ENCODE assay signal across 9 mouse cellular contexts in genomic region chr17:56509707-56510472, GRCm38 (mm10). TPM values are rescaled to one million over a fixed set of nuclear protein-coding genes. Genes with fewer than 3 reads are reported as not detected.
A peak's percentile ranks its signal among the peaks of the same experiment; 100 is the strongest.
DNase-seq lines count a peak whose midpoint lies in the region; ATAC-seq and TF ChIP-seq lines count a peak whose summit lies in the region.
"Had no signal": no experiment of that assay in that cellular context is flagged by ENCODE, and none has a peak within 500 bp of the region (broad histone marks: within the 10 kb centered on the region; RNA-seq: fewer than 3 reads in every experiment).

No protein-coding gene starts in this region.

- peak overlapping the region; percentile 21 for H3K4me2 ChIP-seq in kidney, embryonic 14.5 days (replicated peaks; ENCODE audit: low read depth, low read length)
- H3K4me2 ChIP-seq in forebrain, embryonic 13.5 days: peak overlapping the region; percentile 41
- H3K4me2 ChIP-seq in limb, embryonic 13.5 days (replicated peaks): no peak overlapping the region

- DNase-seq in kidney, adult 18-20 months: no peak
- peak; percentile 85 for DNase-seq in brain, adult 2 months (ENCODE audit: low read depth, low spot score)
- no peak for DNase-seq in adrenal gland, postnatal 10 days
- no peak for DNase-seq in ovary, postnatal 14 days (ENCODE audit: low spot score)

- ATAC-seq in kidney, embryonic 14.5 days (ENCODE audit: low FRiP score, low TSS enrichment): peak; percentile 25
- ATAC-seq in forebrain, embryonic 13.5 days: peak; percentile 70
- no peak for ATAC-seq in limb, embryonic 13.5 days (ENCODE audit: low FRiP score, low read depth)

- no peaks in the 10 kb centered on the region; the same call in none of the 2 replicates for H3K9me3 ChIP-seq in kidney, embryonic 14.5 days (ENCODE audit: control insufficient read depth, low read length)
- H3K9me3 ChIP-seq in forebrain, embryonic 13.5 days (replicated peaks): no peaks in the 10 kb centered on the region
- H3K9me3 ChIP-seq in limb, embryonic 13.5 days: peaks cover 7% of the 10 kb centered on the region; the same call in 1 of the 2 replicates

- WGBS in kidney, embryonic 14.5 days: 10% methylated on average over 29 of the region's 37 CpGs
- 7% methylated on average over 30 of the region's 37 CpGs for whole genome bisulfite sequencing in forebrain, embryonic 13.5 days
- 4% methylated on average over 33 of the region's 37 CpGs for WGBS in limb, embryonic 13.5 days
- 11% methylated on average over 35 of the region's 37 CpGs for WGBS in small intestine, adult 2 months

- no peak overlapping the region for H3K27ac ChIP-seq in kidney, embryonic 14.5 days (ENCODE audit: low read depth, low read length)
- peak overlapping the region; percentile 97 for H3K27ac ChIP-seq in forebrain, embryonic 13.5 days
- no peak overlapping the region for H3K27ac ChIP-seq in limb, embryonic 13.5 days
- no peak overlapping the region for H3K27ac ChIP-seq in small intestine, adult 2 months (ENCODE audit: insufficient read depth, low read depth, low read length)

- peaks cover 43% of the 10 kb centered on the region for H3K27me3 ChIP-seq in kidney, embryonic 14.5 days (ENCODE audit: control insufficient read depth, insufficient read depth, low read length)
- peaks cover 29% of the 10 kb centered on the region for H3K27me3 ChIP-seq in forebrain, embryonic 13.5 days
- H3K27me3 ChIP-seq in limb, embryonic 13.5 days: peaks cover 67% of the 10 kb centered on the region
- H3K27me3 ChIP-seq in small intestine, adult 2 months (ENCODE audit: control insufficient read depth, insufficient read depth, low read length): peaks cover 26% of the 10 kb centered on the region

- TF ChIP-seq POLR2A in small intestine, adult 2 months (IDR thresholded peaks at IDR 0.05; ENCODE audit: low read depth, low read length): no peak

- peaks cover 13% of the 10 kb centered on the region; the same call in 1 of the 2 replicates for H3K4me1 ChIP-seq in kidney, embryonic 14.5 days (ENCODE audit: control insufficient read depth, insufficient read depth, low read length)
- peaks cover 72% of the 10 kb centered on the region for H3K4me1 ChIP-seq in forebrain, embryonic 13.5 days
- peaks cover 19% of the 10 kb centered on the region; the same call in 1 of the 2 replicates for H3K4me1 ChIP-seq in limb, embryonic 13.5 days
- peaks cover 26% of the 10 kb centered on the region for H3K4me1 ChIP-seq in small intestine, adult 2 months (ENCODE audit: control insufficient read depth, insufficient read depth, insufficient read length, low read length)

- H3K36me3 ChIP-seq in kidney, embryonic 14.5 days (ENCODE audit: control insufficient read depth, insufficient read depth, low read length): no peaks in the 10 kb centered on the region
- H3K36me3 ChIP-seq in forebrain, embryonic 13.5 days (ENCODE audit: poor library complexity, severe bottlenecking): no peaks in the 10 kb centered on the region
- H3K36me3 ChIP-seq in limb, embryonic 13.5 days: no peaks in the 10 kb centered on the region
- H3K36me3 ChIP-seq in small intestine, adult 2 months (ENCODE audit: control insufficient read depth, insufficient read depth, low read length): no peaks in the 10 kb centered on the region

- 0 out of 2 replicates have a peak overlapping the region, but pooled peaks have one; percentile 4 for H3K4me3 ChIP-seq in kidney, embryonic 14.5 days (ENCODE audit: low read length)
- no peak overlapping the region for H3K4me3 ChIP-seq in forebrain, embryonic 13.5 days
- peak overlapping the region; percentile 3 for H3K4me3 ChIP-seq in limb, embryonic 13.5 days
- peak overlapping the region; percentile 36 for H3K4me3 ChIP-seq in small intestine, adult 2 months (ENCODE audit: low read depth, low read length)

- no peak overlapping the region for H3K9ac ChIP-seq in kidney, embryonic 14.5 days (ENCODE audit: low read depth, low read length)
- peak overlapping the region; percentile 48; the same call in 1 of the 2 replicates for H3K9ac ChIP-seq in forebrain, embryonic 13.5 days
- no peak overlapping the region for H3K9ac ChIP-seq in limb, embryonic 13.5 days

- no peak for TF ChIP-seq CTCF in small intestine, adult 2 months (IDR thresholded peaks at IDR 0.05; ENCODE audit: extremely low read depth, insufficient read length, insufficient replicate concordance, low read depth, low read length)

RNA-seq across cellular contexts. Expression of gene Znrf4, which starts 2.3 kb away (rescaled TPM):
- not detected in 2 replicates for polyA plus RNA-seq in kidney, embryonic 14.5 days (2014; fragmentation: Nextera tagmentation; extraction: Ambion mirVana)
- polyA plus RNA-seq in forebrain, embryonic 13.5 days (2015; fragmentation: Nextera tagmentation; extraction: Ambion mirVana): 0.14 TPM in 1 of 2 replicates, not detected in the other
- not detected in 2 replicates for polyA plus RNA-seq in limb, embryonic 13.5 days (2015; fragmentation: Nextera tagmentation; extraction: Ambion mirVana)
- not detected in 2 replicates for polyA plus RNA-seq in small intestine, adult 2 months (2012; rRNA removed)
- total RNA-seq in adrenal gland, postnatal 10 days (2021): not detected
- total RNA-seq: CH12.LX had no signal

RNA-seq across cellular contexts. Expression of gene Ptprs, which starts 33.6 kb away (rescaled TPM):
- 115 and 122 TPM in 2 replicates for polyA plus RNA-seq in kidney, embryonic 14.5 days (2014; fragmentation: Nextera tagmentation; extraction: Ambion mirVana)
- 276 and 292 TPM in 2 replicates for polyA plus RNA-seq in forebrain, embryonic 13.5 days (2015; fragmentation: Nextera tagmentation; extraction: Ambion mirVana)
- polyA plus RNA-seq in limb, embryonic 13.5 days (2015; fragmentation: Nextera tagmentation; extraction: Ambion mirVana): 100 and 106 TPM in 2 replicates
- 42.5 and 54.1 TPM in 2 replicates for polyA plus RNA-seq in small intestine, adult 2 months (2012; rRNA removed)
- total RNA-seq in adrenal gland, postnatal 10 days (2021): 100 to 1,000 TPM in 1 of 2 experiments, 10 to 100 TPM in 1; 77.1 to 106 TPM

RNA-seq across cellular contexts. Expression of gene Gm20219, which starts 44.3 kb away (rescaled TPM):
- 1.6 and 1.8 TPM in 2 replicates for polyA plus RNA-seq in kidney, embryonic 14.5 days (2014; fragmentation: Nextera tagmentation; extraction: Ambion mirVana)
- 1.2 and 1.7 TPM in 2 replicates for polyA plus RNA-seq in forebrain, embryonic 13.5 days (2015; fragmentation: Nextera tagmentation; extraction: Ambion mirVana)
- 2.5 and 2.6 TPM in 2 replicates for polyA plus RNA-seq in limb, embryonic 13.5 days (2015; fragmentation: Nextera tagmentation; extraction: Ambion mirVana)
- polyA plus RNA-seq in small intestine, adult 2 months (2012; rRNA removed): 2.7 TPM in 2 replicates
- under 1 TPM; 0.69 to 0.70 TPM for total RNA-seq in adrenal gland, postnatal 10 days (2021)
